ENCODE assay signal across 35 mouse cellular contexts in the genomic region with DNA sequence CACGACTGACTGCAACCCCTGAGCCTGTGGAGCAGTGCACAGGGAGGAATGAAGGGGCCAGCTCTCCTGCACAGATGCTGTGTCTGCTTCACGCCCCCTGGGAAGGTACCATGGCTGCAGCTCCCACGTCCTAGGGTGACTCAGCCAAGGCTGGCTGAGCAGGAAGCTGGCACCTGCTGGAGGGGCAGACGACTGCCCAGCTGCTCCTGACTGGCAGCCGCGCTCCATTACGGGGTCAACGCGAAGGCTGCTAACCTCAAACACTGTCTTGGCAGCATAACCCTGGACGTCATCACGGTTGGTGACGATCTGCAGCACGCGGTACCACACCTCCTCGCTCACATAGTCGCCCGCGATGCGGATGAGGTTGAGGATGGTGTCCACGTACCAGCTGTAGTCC. TPM values are rescaled to one million over a fixed set of nuclear protein-coding genes. Genes with fewer than 3 reads are reported as not detected.
DNase-seq lines count a peak whose midpoint lies in the region; ATAC-seq and TF ChIP-seq lines count a peak whose summit lies in the region.
"Had no signal": no experiment of that assay in that cellular context is flagged by ENCODE, and none has a peak within 500 bp of the region (broad histone marks: within the 10 kb centered on the region; RNA-seq: fewer than 3 reads in every experiment).

No protein-coding gene starts in this region.

- H3K4me2 ChIP-seq in forebrain, embryonic 12.5 days = no peak overlapping the region
- no peak overlapping the region for H3K4me2 ChIP-seq in myocyte (ENCODE audit: low read depth)
- H3K4me2 ChIP-seq: heart, embryonic 13.5 days; intestine, embryonic 15.5 days; limb, embryonic 15.5 days; liver, embryonic 13.5 days; midbrain, embryonic 15.5 days had no signal

- peaks cover 19% of the 10 kb centered on the region for H3K4me1 ChIP-seq in forebrain, embryonic 10.5 days
- peaks cover 16% of the 10 kb centered on the region for H3K4me1 ChIP-seq in forebrain, embryonic 12.5 days
- peaks cover 3% of the 10 kb centered on the region; the same call in 1 of the 2 replicates for H3K4me1 ChIP-seq in testis, adult 2 months (ENCODE audit: control insufficient read depth, insufficient read depth, low read length)

- WGBS in forebrain, embryonic 10.5 days = 92% methylated on average over 20 of the region's 20 CpGs
- WGBS in forebrain, embryonic 12.5 days = 92% methylated on average over 20 of the region's 20 CpGs

- peak; percentile 34; the same call in 1 of the 2 replicates for TF ChIP-seq POLR2A in testis, adult 2 months (IDR thresholded peaks at IDR 0.05; ENCODE audit: control insufficient read depth, low read depth, low read length)
- no peak for TF ChIP-seq POLR2A in myocyte (IDR thresholded peaks at IDR 0.05; ENCODE audit: insufficient read length, low read depth)

- no peak overlapping the region for H3K27ac ChIP-seq in forebrain, embryonic 10.5 days
- H3K27ac ChIP-seq in forebrain, embryonic 12.5 days = no peak overlapping the region
- peak overlapping the region; percentile 70 for H3K27ac ChIP-seq in left cerebral cortex, adult 2 months
- H3K27ac ChIP-seq in testis, adult 2 months (ENCODE audit: control insufficient read depth, insufficient read depth, low read depth, low read length) = no peak overlapping the region
- H3K27ac ChIP-seq: heart, embryonic 13.5 days; intestine, embryonic 15.5 days; kidney, postnatal 0 days; limb, embryonic 10.5 days; limb, embryonic 15.5 days; liver, embryonic 13.5 days; midbrain, embryonic 15.5 days had no signal

- no peaks in the 10 kb centered on the region for H3K79me2 ChIP-seq in myocyte (ENCODE audit: control insufficient read depth, insufficient read depth)

- DNase-seq in forebrain, embryonic 10.5 days (ENCODE audit: extremely low spot score, low spot score) = no peak
- peak in 1 of 2 experiments; percentile 68 for DNase-seq in left cerebral cortex, adult 2 months (ENCODE audit: extremely low spot score in 1 of 2, low spot score in 2 of 2)
- DNase-seq in left cerebral cortex, postnatal 10 days (ENCODE audit: extremely low spot score in 1 of 2, low spot score in 2 of 2) = no peak
- DNase-seq in testis, postnatal 10 days (ENCODE audit: low spot score) = no peak
- DNase-seq in cerebellum, postnatal 14 days = no peak
- DNase-seq: adrenal gland, adult 2 months; cerebellum, adult 9-10 months; gastrocnemius, postnatal 10 days; heart, postnatal 10 days; kidney, adult 8-10 months; liver, embryonic 13.5 days; lung, adult 18-20 months; spleen, adult 18-20 months; thymus, adult 2 months; thymus, postnatal 36 days had no signal

- no peak for ATAC-seq in forebrain, embryonic 12.5 days (ENCODE audit: low FRiP score)
- ATAC-seq: activated CD4-positive, CD25-positive, alpha-beta regulatory T cell, adult 4 months; CD4-positive, CD25-positive, alpha-beta regulatory T cell, adult 4 months; forebrain, embryonic 16.5 days; hindbrain, embryonic 16.5 days; intestine, embryonic 15.5 days; lung, postnatal 0 days; midbrain, embryonic 15.5 days had no signal

- H3K9ac ChIP-seq in forebrain, embryonic 12.5 days = no peak overlapping the region
- H3K9ac ChIP-seq: heart, embryonic 13.5 days; intestine, embryonic 15.5 days; limb, embryonic 15.5 days; liver, embryonic 13.5 days; midbrain, embryonic 15.5 days had no signal

- intact Hi-C loops in left cerebral cortex, adult 2 months (cut with DNase I) = no loop called here
- intact Hi-C loops in left cerebral cortex, postnatal 10 days (cut with DNase I) = no loop called here

- no peak for TF ChIP-seq CTCF in left cerebral cortex, adult 2 months (IDR thresholded peaks at IDR 0.05)
- no peak for TF ChIP-seq CTCF in testis, adult 2 months (IDR thresholded peaks at IDR 0.05; ENCODE audit: control insufficient read depth, insufficient read depth, insufficient replicate concordance, low read depth, low read length)

- H3ac ChIP-seq in myocyte (ENCODE audit: control insufficient read depth, insufficient read length) = no peak overlapping the region

- peaks cover 99% of the 10 kb centered on the region for H3K36me3 ChIP-seq in forebrain, embryonic 10.5 days (replicated peaks)
- peaks cover 94% of the 10 kb centered on the region for H3K36me3 ChIP-seq in forebrain, embryonic 12.5 days (replicated peaks)
- H3K36me3 ChIP-seq in testis, adult 2 months (ENCODE audit: control insufficient read depth, insufficient read depth, low read length) = no peaks in the 10 kb centered on the region; the same call in 1 of the 2 replicates
- peaks cover 7% of the 10 kb centered on the region for H3K36me3 ChIP-seq in myocyte (ENCODE audit: control insufficient read depth, insufficient read depth)

- H3K4me3 ChIP-seq in forebrain, embryonic 10.5 days = peak overlapping the region; percentile 7; the same call in 1 of the 2 replicates
- no peak overlapping the region for H3K4me3 ChIP-seq in forebrain, embryonic 12.5 days (replicated peaks)
- no peak overlapping the region for H3K4me3 ChIP-seq in left cerebral cortex, adult 2 months
- no peak overlapping the region for H3K4me3 ChIP-seq in testis, adult 2 months (ENCODE audit: control insufficient read depth, low read depth, low read length)
- no peak overlapping the region for H3K4me3 ChIP-seq in myocyte
- H3K4me3 ChIP-seq: heart, embryonic 13.5 days; intestine, embryonic 15.5 days; limb, embryonic 10.5 days; limb, embryonic 15.5 days; liver, embryonic 13.5 days; midbrain, embryonic 15.5 days had no signal

- no peaks in the 10 kb centered on the region for H3K27me3 ChIP-seq in forebrain, embryonic 10.5 days (ENCODE audit: poor library complexity, severe bottlenecking)
- H3K27me3 ChIP-seq in forebrain, embryonic 12.5 days = no peaks in the 10 kb centered on the region
- no peaks in the 10 kb centered on the region for H3K27me3 ChIP-seq in testis, adult 2 months (ENCODE audit: control insufficient read depth, insufficient read depth, low read length)
- no peaks in the 10 kb centered on the region for H3K27me3 ChIP-seq in myocyte (ENCODE audit: control insufficient read depth, insufficient read depth, insufficient read length)
- H3K27me3 ChIP-seq: heart, embryonic 13.5 days; intestine, embryonic 15.5 days; limb, embryonic 15.5 days; liver, embryonic 13.5 days; midbrain, embryonic 15.5 days had no signal

- no peaks in the 10 kb centered on the region for H3K9me3 ChIP-seq in forebrain, embryonic 10.5 days
- no peaks in the 10 kb centered on the region for H3K9me3 ChIP-seq in forebrain, embryonic 12.5 days
- H3K9me3 ChIP-seq: heart, embryonic 13.5 days; intestine, embryonic 15.5 days; limb, embryonic 10.5 days; limb, embryonic 15.5 days; liver, embryonic 13.5 days; midbrain, embryonic 15.5 days had no signal

TF ChIP-seq in myocyte, 11 proteins besides CTCF, POLR2A, EP300 and RAD21 (continues in another document):
- no peak for TF ChIP-seq TCF3 (IDR thresholded peaks at IDR 0.05; ENCODE audit: insufficient read length, low read depth)
- no peak for TF ChIP-seq CEBPB (IDR thresholded peaks at IDR 0.05; ENCODE audit: insufficient read depth, poor library complexity, severe bottlenecking)
- TF ChIP-seq POLR2AphosphoS2 (IDR thresholded peaks at IDR 0.05; ENCODE audit: insufficient read length, low read depth) = peak; percentile 7
- TF ChIP-seq USF1 (IDR thresholded peaks at IDR 0.05; ENCODE audit: low read depth) = no peak
- peak in 2 of 3 experiments; percentile 47 to 76 for TF ChIP-seq MYOD1 (IDR thresholded peaks at IDR 0.05; ENCODE audit: control insufficient read depth in 1 of 3, insufficient read length in 2 of 3, low read depth in 2 of 3)
- TF ChIP-seq MYOG (IDR thresholded peaks at IDR 0.05; ENCODE audit: control insufficient read depth in 1 of 3, insufficient read depth in 1 of 3, insufficient read length in 2 of 3, low read depth in 2 of 3) = peak in 2 of 3 experiments; percentile 48 to 64
- no peak for TF ChIP-seq SRF (IDR thresholded peaks at IDR 0.05; ENCODE audit: control insufficient read depth, insufficient read length, low read depth)

RNA-seq across cellular contexts. Expression of a gene that starts 9.6 kb away (rescaled TPM):
- polyA plus RNA-seq in forebrain, embryonic 10.5 days (2016; fragmentation: Nextera tagmentation; extraction: Ambion mirVana) = 24.8 and 25.0 TPM in 2 replicates
- 27.4 and 28.7 TPM in 2 replicates for polyA plus RNA-seq in forebrain, embryonic 12.5 days (2016; fragmentation: Nextera tagmentation; extraction: Ambion mirVana)
- total RNA-seq in left cerebral cortex, adult 2 months (2021) = 10 to 100 TPM; 23.4 to 24.1 TPM
- total RNA-seq in left cerebral cortex, postnatal 10 days (2021) = 10 to 100 TPM; 17.8 to 19.0 TPM
- polyA plus RNA-seq in testis, adult 2 months (2012; rRNA removed) = 39.2 and 40.0 TPM in 2 replicates
- polyA plus RNA-seq in myocyte (2012; fragmentation: generic; extraction: Trizol) = 11.6 TPM

RNA-seq across cellular contexts. Expression of a gene that starts 12.9 kb away (rescaled TPM):
- polyA plus RNA-seq in forebrain, embryonic 10.5 days (2016; fragmentation: Nextera tagmentation; extraction: Ambion mirVana) = 175 and 185 TPM in 2 replicates
- polyA plus RNA-seq in forebrain, embryonic 12.5 days (2016; fragmentation: Nextera tagmentation; extraction: Ambion mirVana) = 172 and 178 TPM in 2 replicates
- total RNA-seq in left cerebral cortex, adult 2 months (2021) = 10 to 100 TPM; 96.1 to 98.5 TPM
- 100 to 1,000 TPM in 1 of 2 experiments, 10 to 100 TPM in 1; 98.0 to 110 TPM for total RNA-seq in left cerebral cortex, postnatal 10 days (2021)
- polyA plus RNA-seq in testis, adult 2 months (2012; rRNA removed) = 143 and 206 TPM in 2 replicates
- 57.4 TPM for polyA plus RNA-seq in myocyte (2012; fragmentation: generic; extraction: Trizol)

RNA-seq across cellular contexts. Expression of a gene that starts 23.9 kb away (rescaled TPM):
- 69.1 and 69.5 TPM in 2 replicates for polyA plus RNA-seq in forebrain, embryonic 10.5 days (2016; fragmentation: Nextera tagmentation; extraction: Ambion mirVana)
- polyA plus RNA-seq in forebrain, embryonic 12.5 days (2016; fragmentation: Nextera tagmentation; extraction: Ambion mirVana) = 85.8 and 94.4 TPM in 2 replicates
- total RNA-seq in left cerebral cortex, adult 2 months (2021) = 100 to 1,000 TPM; 327 to 331 TPM
- total RNA-seq in left cerebral cortex, postnatal 10 days (2021) = 100 to 1,000 TPM; 356 to 358 TPM
- 323 and 343 TPM in 2 replicates for polyA plus RNA-seq in testis, adult 2 months (2012; rRNA removed)
- 125 TPM for polyA plus RNA-seq in myocyte (2012; fragmentation: generic; extraction: Trizol)

RNA-seq across cellular contexts. Expression of a gene that starts 35.8 kb away (rescaled TPM):
- polyA plus RNA-seq in forebrain, embryonic 10.5 days (2016; fragmentation: Nextera tagmentation; extraction: Ambion mirVana) = 415 and 438 TPM in 2 replicates
- polyA plus RNA-seq in forebrain, embryonic 12.5 days (2016; fragmentation: Nextera tagmentation; extraction: Ambion mirVana) = 595 and 609 TPM in 2 replicates
- total RNA-seq in left cerebral cortex, adult 2 months (2021) = 100 to 1,000 TPM; 273 to 290 TPM
- 100 to 1,000 TPM; 251 to 269 TPM for total RNA-seq in left cerebral cortex, postnatal 10 days (2021)
- polyA plus RNA-seq in testis, adult 2 months (2012; rRNA removed) = 171 and 187 TPM in 2 replicates
- polyA plus RNA-seq in myocyte (2012; fragmentation: generic; extraction: Trizol) = 298 TPM

RNA-seq across cellular contexts. Expression of a gene that starts 37.6 kb away (rescaled TPM):
- polyA plus RNA-seq in forebrain, embryonic 10.5 days (2016; fragmentation: Nextera tagmentation; extraction: Ambion mirVana) = 0.47 TPM in 1 of 2 replicates, not detected in the other
- polyA plus RNA-seq in forebrain, embryonic 12.5 days (2016; fragmentation: Nextera tagmentation; extraction: Ambion mirVana) = 0.27 TPM in 1 of 2 replicates, not detected in the other
- total RNA-seq in left cerebral cortex, adult 2 months (2021) = 1 to 10 TPM; 2.8 to 3.0 TPM
- total RNA-seq in left cerebral cortex, postnatal 10 days (2021) = 1 to 10 TPM; 1.0 to 1.7 TPM
- 1,042 and 1,092 TPM in 2 replicates for polyA plus RNA-seq in testis, adult 2 months (2012; rRNA removed)
- polyA plus RNA-seq in myocyte (2012; fragmentation: generic; extraction: Trizol) = not detected
- total RNA-seq: adrenal gland, adult 2 months; common myeloid progenitor, adult 5-6 weeks; gastrocnemius, postnatal 10 days; heart, adult 8-10 months; heart, postnatal 10 days; hematopoietic stem cell, adult 5-6 weeks; neutrophil, adult 5-6 weeks had no signal
- polyA plus RNA-seq: activated CD4-positive, CD25-positive, alpha-beta regulatory T cell, adult 4 months; CD4-positive, CD25-positive, alpha-beta regulatory T cell, adult 4 months; hindbrain, embryonic 16.5 days; large intestine, adult 2 months; neural tube, embryonic 11.5 days had no signal
